Mouse (Mus musculus) embryonic facial prominence, embryonic 12.5 days (tissue): ENCODE data around the gene Sirt7. TPM values are rescaled to one million over a fixed set of nuclear protein-coding genes. Genes with fewer than 3 reads are reported as not detected.

Source experiments
- ATAC-seq: fragments of 200-750 bp; cut with Nextera tagmentation; 2 replicates; pipeline ENCODE4 v1.8.0; 2017; ENCODE audit not compliant: insufficient number of reproducible peaks, insufficient read depth, low FRiP score, low TSS enrichment
- H3K27ac ChIP-seq: fragments of 300-500 bp; sonication (generic); 2 replicates; pipeline ENCODE4 v1.5.1; 2016; ENCODE audit warnings: mild to moderate bottlenecking
- H3K27me3 ChIP-seq: fragments of 300-500 bp; sonication (generic); 2 replicates; pipeline ENCODE4 v1.6.1; 2016; ENCODE audit warnings: mild to moderate bottlenecking, moderate library complexity
- H3K36me3 ChIP-seq: fragments of 300-500 bp; sonication (generic); 2 replicates; pipeline ENCODE4 v1.6.1; 2016; ENCODE audit warnings: mild to moderate bottlenecking
- H3K4me1 ChIP-seq: fragments of 300-500 bp; sonication (generic); 2 replicates; pipeline ENCODE4 v1.6.1; 2016
- H3K4me2 ChIP-seq: fragments of 300-500 bp; sonication (generic); replicated peaks from 2 replicates; pipeline ENCODE4 v1.6.1; 2016; ENCODE audit warnings: mild to moderate bottlenecking, moderate library complexity
- H3K4me3 ChIP-seq: fragments of 300-500 bp; sonication (generic); 2 replicates; pipeline ENCODE4 v1.5.1; 2016; ENCODE audit warnings: mild to moderate bottlenecking
- H3K9ac ChIP-seq: fragments of 300-500 bp; sonication (generic); 2 replicates; pipeline ENCODE4 v1.6.1; 2016; ENCODE audit warnings: mild to moderate bottlenecking, moderate library complexity
- H3K9me3 ChIP-seq: fragments of 300-500 bp; sonication (generic); 2 replicates; pipeline ENCODE4 v1.6.1; 2016; ENCODE audit warnings: mild to moderate bottlenecking, moderate library complexity
- WGBS: fragments of 180-500 bp; shearing (Covaris S2); methylation state at CpG from one replicate; pipeline ENCODE4 v1.1.7; 2016; 5-methylcytosine and 5-hydroxymethylcytosine counted together
- polyA plus RNA-seq: library from polyadenylated mRNA; unstranded; fragments of >200 nt; fragmentation: Nextera tagmentation; extraction: Ambion mirVana; gene quantifications from 2 replicates; pipeline ENCODE4 v1.2.1, GENCODE M21; 2016

The Sirt7 gene
- polyA plus RNA-seq, 1 experiment from 2014 or later, result 30.4 TPM

DNA sequence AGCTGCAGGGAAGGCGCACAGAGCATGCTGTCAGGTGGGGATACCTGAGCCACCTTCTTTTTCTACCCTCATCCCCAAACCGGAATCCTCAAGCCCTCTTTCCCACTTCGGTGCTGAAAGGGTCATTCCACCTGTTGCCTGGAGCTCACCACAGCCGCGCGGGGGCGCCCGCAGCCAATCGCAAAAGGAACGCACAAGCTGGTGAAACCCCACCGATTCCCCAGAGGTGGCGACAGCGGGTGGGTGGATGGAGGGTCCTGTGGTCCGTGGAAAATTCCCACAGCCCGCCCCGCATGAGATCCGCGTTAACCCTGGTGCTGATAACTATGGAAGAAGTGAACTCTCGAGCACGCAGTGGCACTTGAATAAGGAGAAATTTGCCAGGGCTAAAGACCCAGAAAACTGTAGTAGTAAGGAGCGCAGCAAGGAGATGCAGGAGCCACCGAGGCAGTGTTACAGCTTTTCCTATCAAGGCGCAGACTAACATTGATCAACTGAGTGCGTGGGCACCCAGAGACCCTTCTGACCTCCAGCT, 33.9 kb upstream of the Sirt7 start:
- no peak for ATAC-seq

DNA sequence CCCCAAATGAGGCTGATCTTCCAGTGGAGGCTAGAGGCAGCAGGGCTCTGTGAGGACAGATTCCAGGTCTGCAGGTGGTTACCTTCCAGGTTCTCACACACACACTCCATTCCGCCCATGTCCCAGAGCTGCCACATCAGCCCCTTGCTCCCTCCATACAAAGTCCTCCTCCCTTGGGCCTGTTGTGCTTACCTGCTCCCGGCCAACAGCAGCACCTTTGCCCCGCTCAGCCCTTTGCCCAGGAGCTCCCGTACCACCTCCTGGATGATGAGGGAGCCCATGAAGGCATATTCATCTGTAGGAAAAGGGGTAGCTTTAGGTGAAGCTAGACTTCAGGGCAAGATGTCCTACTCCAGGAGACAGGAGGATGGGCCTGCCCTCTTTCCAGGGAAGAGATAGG, 32.3 kb upstream of the Sirt7 start:
- Histone ChIP-seq H3K4me3 (no peak overlapping the region), H3K4me1 (peaks cover 16% of the 10 kb centered on the region; the same call in 1 of the 2 replicates), H3K36me3 (no peaks in the 10 kb centered on the region), H3K4me2 (no peak overlapping the region), H3K27me3 (peaks cover 69% of the 10 kb centered on the region), H3K9me3 (no peaks in the 10 kb centered on the region), H3K27ac (no peak overlapping the region), H3K9ac (no peak overlapping the region)
- 85% methylated on average over 4 of the region's 4 CpGs for WGBS
- no peak for ATAC-seq

More for the DNA sequence above, 33.9 kb upstream of the Sirt7 start:
- H3K27me3 ChIP-seq, result peaks cover 85% of the 10 kb centered on the region
- no peaks in the 10 kb centered on the region for H3K9me3 ChIP-seq
- H3K4me3 ChIP-seq, result peak overlapping the region; percentile 43
- H3K4me1 ChIP-seq, result peaks cover 16% of the 10 kb centered on the region; the same call in 1 of the 2 replicates
- 3% methylated on average over 24 of the region's 24 CpGs for WGBS
- no peak overlapping the region for H3K27ac ChIP-seq
- H3K4me2 ChIP-seq, result peak overlapping the region; percentile 68; the same call in 1 of the 2 replicates
- H3K9ac ChIP-seq, result no peak overlapping the region
- H3K36me3 ChIP-seq, result no peaks in the 10 kb centered on the region

DNA sequence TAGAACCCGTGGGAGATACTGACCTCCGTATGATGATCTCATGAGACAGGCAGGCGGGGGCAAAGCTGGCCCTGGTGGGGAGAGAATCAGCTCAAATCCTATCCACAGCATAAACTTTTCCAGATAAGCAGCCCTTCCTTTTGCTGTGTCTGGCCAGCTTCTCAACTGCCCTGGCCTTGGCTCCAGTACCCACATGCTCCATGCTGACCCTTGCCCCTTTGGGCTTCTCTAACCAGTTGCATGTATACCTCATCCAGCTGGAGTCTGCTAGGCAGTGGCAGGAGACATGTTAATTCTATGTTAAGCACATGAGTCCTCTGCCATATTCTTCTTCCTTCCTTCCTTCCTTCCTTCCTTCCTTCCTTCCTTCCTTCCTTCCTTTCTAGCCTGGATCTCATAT, 29.7 kb upstream of the Sirt7 start:
- no peak for ATAC-seq
- H3K27ac ChIP-seq, result no peak overlapping the region
- H3K9me3 ChIP-seq, result no peaks in the 10 kb centered on the region
- no peaks in the 10 kb centered on the region for H3K4me1 ChIP-seq
- WGBS, result 52% methylated on average over 3 of the region's 3 CpGs
- H3K4me3 ChIP-seq, result no peak overlapping the region
- no peak overlapping the region for H3K4me2 ChIP-seq
- H3K9ac ChIP-seq, result no peak overlapping the region
- H3K27me3 ChIP-seq, result peaks cover 43% of the 10 kb centered on the region
- no peaks in the 10 kb centered on the region for H3K36me3 ChIP-seq

DNA sequence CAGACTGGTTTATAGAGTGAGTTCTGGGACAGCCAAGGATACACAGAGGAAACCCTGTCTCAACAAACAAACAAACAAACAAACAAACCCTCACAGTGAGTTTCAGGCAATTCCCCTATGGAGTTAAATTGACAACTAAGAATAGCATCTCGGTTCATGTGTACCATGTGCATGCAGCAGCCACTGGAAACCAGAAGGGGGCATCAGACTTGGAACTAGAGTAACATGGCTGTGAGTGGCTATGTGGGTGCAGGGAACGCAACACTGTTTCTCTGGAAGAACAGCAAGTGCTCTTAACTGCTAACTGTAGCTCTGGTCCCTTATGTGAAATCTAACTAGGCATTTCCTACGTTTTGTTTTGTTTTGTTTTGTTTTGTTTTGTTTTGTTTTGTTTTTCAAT, 26.8 kb upstream of the Sirt7 start:
- Histone ChIP-seq H3K4me1 (peaks cover 8% of the 10 kb centered on the region), H3K27me3 (peaks cover 28% of the 10 kb centered on the region), H3K9ac (no peak overlapping the region), H3K36me3 (no peaks in the 10 kb centered on the region), H3K27ac (no peak overlapping the region), H3K4me3 (no peak overlapping the region), H3K4me2 (no peak overlapping the region), H3K9me3 (no peaks in the 10 kb centered on the region)
- no peak for ATAC-seq
- 71% methylated on average over 3 of the region's 3 CpGs for WGBS

DNA sequence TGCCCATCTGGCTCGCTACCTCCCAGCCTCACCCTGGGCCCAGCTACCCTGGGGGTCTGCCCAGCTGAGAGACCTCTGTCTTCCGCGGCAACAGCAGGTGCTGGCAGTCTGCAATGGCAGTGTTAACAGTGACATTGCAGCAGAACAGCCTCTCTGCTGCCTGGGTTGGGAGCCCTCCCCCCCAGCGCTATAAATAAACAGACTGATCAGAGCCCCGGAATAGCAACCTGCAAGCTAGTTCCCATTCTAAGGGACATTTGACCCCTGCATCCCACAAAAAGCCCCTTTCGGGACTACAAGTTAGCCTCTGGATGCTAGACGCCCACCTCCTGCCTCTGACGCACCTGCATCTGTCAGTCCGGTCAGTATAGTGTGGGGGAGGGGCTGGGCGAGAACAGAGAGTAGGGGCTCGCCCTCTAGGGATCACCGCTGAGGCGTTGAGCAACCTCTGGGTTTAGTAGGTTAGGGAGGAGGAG, 23.0 kb upstream of the Sirt7 start, which contains the start of gene Myadml2:
Gene Myadml2 (minus strand): TSS at position 158 of the 476 bp plus-strand sequence.
- Histone ChIP-seq H3K36me3 (no peaks in the 10 kb centered on the region), H3K9ac (no peak within 1 kb of the TSS), H3K4me3 (peak within 1 kb of the TSS; percentile 4; the same call in 1 of the 2 replicates), H3K4me1 (peaks cover 9% of the 10 kb centered on the region), H3K27me3 (peaks cover 17% of the 10 kb centered on the region), H3K27ac (no peak within 1 kb of the TSS), H3K9me3 (no peaks in the 10 kb centered on the region), H3K4me2 (peak within 1 kb of the TSS; percentile 32)
- no peak for ATAC-seq
- 5% methylated on average over 13 of the region's 13 CpGs for WGBS

DNA sequence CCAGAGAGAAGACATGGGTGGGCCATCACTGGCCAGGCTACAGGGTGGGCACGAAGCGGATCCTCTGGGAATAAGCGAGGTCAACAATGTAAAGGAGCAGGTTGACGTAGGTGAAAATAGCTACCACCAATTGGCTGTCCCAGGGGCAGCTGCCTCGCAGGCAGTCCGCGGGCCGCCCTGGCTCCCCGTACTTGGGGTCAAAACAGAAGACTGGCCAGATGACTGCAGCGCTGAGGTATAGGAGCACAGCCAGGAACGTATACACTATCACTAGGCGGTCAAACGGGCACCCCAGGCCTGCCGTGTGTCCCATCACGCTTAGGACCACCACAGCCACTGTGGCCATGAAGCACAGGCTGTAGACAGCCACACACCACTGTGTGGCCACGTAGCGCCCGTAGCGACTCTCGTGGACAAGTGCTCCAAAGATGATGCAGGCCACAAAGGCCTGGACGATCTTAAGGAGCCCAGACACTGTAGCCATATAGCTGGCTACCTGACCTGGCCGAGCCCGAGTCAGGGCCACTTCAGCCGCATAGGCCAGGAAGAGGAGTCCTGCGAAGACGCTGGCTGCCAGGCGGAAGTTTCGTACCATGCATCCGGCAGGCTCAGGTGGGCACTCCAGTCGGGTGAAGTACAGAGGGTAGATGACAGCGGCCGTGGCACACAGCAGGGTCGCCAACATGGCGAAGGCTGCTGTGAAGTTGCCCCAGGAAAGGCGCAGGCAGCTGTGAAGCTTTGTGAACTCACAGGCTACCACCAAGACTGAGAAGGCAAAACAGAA, 22.2 kb upstream of the Sirt7 start:
- H3K4me1 ChIP-seq, result peaks cover 17% of the 10 kb centered on the region

DNA sequence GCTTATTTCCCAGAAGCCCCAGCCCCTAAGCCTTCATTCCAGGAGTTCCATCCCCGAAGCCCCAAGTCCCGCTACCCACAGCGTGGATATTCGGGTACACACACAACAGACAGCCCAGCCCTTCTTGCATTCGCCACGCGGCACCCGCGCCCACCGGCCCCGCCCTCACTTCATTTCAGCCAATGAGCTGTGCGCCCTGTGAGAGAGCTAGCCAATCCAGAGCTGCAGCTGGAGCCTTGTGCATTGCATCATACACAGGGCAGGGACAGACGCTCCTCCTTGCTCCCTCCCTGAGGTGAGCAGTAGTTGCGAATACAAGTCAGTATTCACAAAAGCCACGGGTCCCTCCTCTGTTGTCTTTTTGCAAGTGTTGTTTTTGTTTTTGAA, 18.6 kb upstream of the Sirt7 start, which contains the start of gene Pycr1:
Gene Pycr1 (minus strand): TSS at position 169 of the 387 bp plus-strand sequence.
- Histone ChIP-seq H3K4me3 (peak within 1 kb of the TSS; percentile 50), H3K36me3 (no peaks in the 10 kb centered on the region), H3K9me3 (no peaks in the 10 kb centered on the region), H3K9ac (peak within 1 kb of the TSS; percentile 67), H3K27me3 (peaks cover 29% of the 10 kb centered on the region), H3K27ac (no peak within 1 kb of the TSS), H3K4me2 (peak within 1 kb of the TSS; percentile 64), H3K4me1 (peaks cover 17% of the 10 kb centered on the region)
- WGBS, result under 1% methylated on average over 15 of the region's 15 CpGs
- ATAC-seq, result peak; percentile 98

More for the DNA sequence above, 22.2 kb upstream of the Sirt7 start:
- no peak overlapping the region; the same call in 1 of the 2 replicates for H3K4me2 ChIP-seq
- H3K27me3 ChIP-seq, result peaks cover 25% of the 10 kb centered on the region
- ATAC-seq, result no peak
- H3K9ac ChIP-seq, result no peak overlapping the region
- H3K9me3 ChIP-seq, result no peaks in the 10 kb centered on the region
- no peak overlapping the region for H3K27ac ChIP-seq
- 78% methylated on average over 35 of the region's 35 CpGs for WGBS
- no peak overlapping the region for H3K4me3 ChIP-seq
- H3K36me3 ChIP-seq, result no peaks in the 10 kb centered on the region

DNA sequence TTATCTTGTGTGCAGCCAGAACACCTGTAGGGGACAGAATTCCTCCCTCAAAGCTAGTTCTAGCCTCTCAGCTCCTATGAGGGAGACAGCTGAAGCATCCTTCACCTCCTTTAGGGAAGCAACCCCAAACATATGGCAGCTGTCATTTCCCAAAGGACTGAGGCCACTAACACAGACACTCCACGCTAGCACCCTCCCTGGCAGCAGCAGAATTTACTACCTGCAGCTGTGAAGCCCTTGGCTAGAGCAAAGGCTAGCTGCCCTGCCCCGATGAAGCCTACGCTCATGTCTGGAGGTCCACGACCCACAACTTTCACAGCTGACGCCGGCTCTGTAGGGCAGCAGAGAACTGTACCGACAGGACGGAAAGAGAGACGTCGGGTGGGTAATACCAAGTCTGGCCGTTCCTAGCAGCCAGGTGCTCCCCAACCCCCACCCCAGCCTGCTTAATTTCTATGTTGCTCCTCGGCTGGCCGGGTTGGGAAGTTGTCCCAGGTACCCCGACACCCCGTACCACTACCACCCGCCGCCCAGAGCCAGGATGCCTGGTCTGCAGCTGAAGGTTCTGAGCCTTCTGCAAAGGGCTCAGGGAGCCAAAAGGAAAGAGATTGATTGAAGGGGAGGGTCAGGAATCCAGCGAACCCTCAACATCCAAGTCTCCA, 18.0 kb upstream of the Sirt7 start:
- ATAC-seq, result peak; percentile 29
- Histone ChIP-seq H3K9me3 (no peaks in the 10 kb centered on the region), H3K4me3 (peak overlapping the region; percentile 50), H3K4me2 (peak overlapping the region; percentile 64), H3K27ac (no peak overlapping the region), H3K36me3 (no peaks in the 10 kb centered on the region), H3K4me1 (peaks cover 14% of the 10 kb centered on the region), H3K27me3 (peaks cover 27% of the 10 kb centered on the region), H3K9ac (peak overlapping the region; percentile 67)
- WGBS, result 2% methylated on average over 18 of the region's 18 CpGs

DNA sequence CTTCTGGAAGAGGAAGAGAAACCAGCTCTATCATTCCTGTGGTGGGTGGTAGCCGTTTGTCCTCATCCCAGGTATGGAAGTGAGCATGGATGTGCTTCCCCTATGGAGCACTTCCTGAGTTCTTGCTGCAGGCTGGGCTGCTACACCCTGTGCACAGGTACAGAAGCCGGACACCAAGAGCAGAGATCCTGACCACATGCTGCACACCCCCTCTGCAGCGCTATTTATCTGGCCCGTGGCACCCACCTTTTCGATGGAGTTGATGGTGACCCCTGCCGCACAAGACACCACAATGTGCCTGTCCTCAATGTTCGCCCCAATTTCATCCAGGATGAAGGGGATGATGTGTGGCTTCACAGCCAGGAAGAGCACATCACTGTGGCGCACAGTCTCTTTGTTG, 16.8 kb upstream of the Sirt7 start:
- Histone ChIP-seq H3K4me3 (no peak overlapping the region), H3K4me1 (peaks cover 9% of the 10 kb centered on the region), H3K9ac (no peak overlapping the region), H3K9me3 (no peaks in the 10 kb centered on the region), H3K27ac (no peak overlapping the region), H3K4me2 (no peak overlapping the region), H3K27me3 (peaks cover 16% of the 10 kb centered on the region; the same call in 1 of the 2 replicates), H3K36me3 (no peaks in the 10 kb centered on the region)
- ATAC-seq, result no peak
- 91% methylated on average over 8 of the region's 8 CpGs for WGBS

DNA sequence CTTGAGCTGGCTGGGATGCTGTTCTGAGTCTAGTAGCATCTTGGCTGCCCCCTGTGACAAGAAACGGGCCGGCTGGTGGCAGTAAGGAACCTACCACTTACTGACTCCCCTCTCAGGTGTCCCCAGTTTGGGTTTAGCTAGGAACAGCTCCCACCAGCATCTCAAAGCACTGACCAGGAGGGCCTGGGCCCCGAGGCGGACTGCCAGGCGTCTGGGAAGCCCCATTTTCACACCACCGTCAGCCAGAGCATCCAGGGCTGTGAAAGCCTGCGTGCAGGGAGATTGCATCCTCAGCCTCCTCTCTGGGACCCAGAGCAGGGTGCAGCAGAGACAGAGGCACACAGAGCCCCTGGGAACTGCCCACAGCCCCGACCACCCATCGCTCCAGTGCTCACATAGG, 16.2 kb upstream of the Sirt7 start:
- H3K9ac ChIP-seq, result no peak overlapping the region
- ATAC-seq, result no peak
- H3K27me3 ChIP-seq, result peaks cover 12% of the 10 kb centered on the region; the same call in 1 of the 2 replicates
- peaks cover 9% of the 10 kb centered on the region for H3K4me1 ChIP-seq
- H3K4me2 ChIP-seq, result no peak overlapping the region
- 68% methylated on average over 9 of the region's 9 CpGs for WGBS
- no peak overlapping the region for H3K4me3 ChIP-seq
- no peaks in the 10 kb centered on the region for H3K9me3 ChIP-seq
- no peak overlapping the region for H3K27ac ChIP-seq
- H3K36me3 ChIP-seq, result no peaks in the 10 kb centered on the region

DNA sequence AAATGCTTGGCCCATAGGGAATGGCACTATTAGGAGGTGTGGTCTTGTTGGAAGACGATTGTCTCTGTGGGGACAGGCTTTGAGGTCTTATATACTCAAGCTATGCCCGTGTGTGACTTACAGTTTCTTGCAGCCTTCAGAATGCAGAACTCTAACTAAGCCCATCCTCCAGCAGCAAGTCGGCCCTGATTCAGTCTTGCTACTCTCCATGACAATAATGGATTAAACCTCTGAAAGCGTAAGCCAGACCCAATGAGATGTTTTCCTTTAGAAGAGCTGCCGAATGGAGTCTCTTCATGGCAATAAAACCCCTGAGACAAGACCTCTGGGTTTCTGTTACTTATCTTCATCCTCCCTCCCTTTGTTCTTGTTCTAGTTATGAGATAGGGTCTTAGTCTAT, 9.8 kb upstream of the Sirt7 start:
- Histone ChIP-seq H3K36me3 (no peaks in the 10 kb centered on the region), H3K9me3 (no peaks in the 10 kb centered on the region), H3K4me3 (no peak overlapping the region), H3K27me3 (no peaks in the 10 kb centered on the region), H3K27ac (no peak overlapping the region), H3K4me2 (no peak overlapping the region), H3K9ac (no peak overlapping the region), H3K4me1 (peaks cover 27% of the 10 kb centered on the region)
- ATAC-seq, result no peak
- 81% methylated on average over 5 of the region's 5 CpGs for whole genome bisulfite sequencing
